8 mouse cellular contexts compared by ENCODE assay signal in genomic region chr4:147940576-147941044, GRCm38 (mm10). TPM values are rescaled to one million over a fixed set of nuclear protein-coding genes. Genes with fewer than 3 reads are reported as not detected.
DNase-seq lines count a peak whose midpoint lies in the region; ATAC-seq and TF ChIP-seq lines count a peak whose summit lies in the region.

Gene 2510039O18Rik (plus strand): TSS chr4:147940895.

- peak within 1 kb of the TSS; percentile 100 for H3K4me2 ChIP-seq in forebrain, embryonic 13.5 days
- peak within 1 kb of the TSS; percentile 99 for H3K4me2 ChIP-seq in neural tube, embryonic 15.5 days

- H3K27me3 ChIP-seq in ES-Bruce4 (ENCODE audit: control insufficient read depth, insufficient read depth, low read length, poor library complexity, severe bottlenecking), result no peaks in the 10 kb centered on the region
- H3K27me3 ChIP-seq in forebrain, embryonic 13.5 days, result peaks cover 9% of the 10 kb centered on the region; the same call in 1 of the 2 replicates
- no peaks in the 10 kb centered on the region for H3K27me3 ChIP-seq in neural tube, embryonic 15.5 days (replicated peaks)

- intact Hi-C loops in heart, postnatal 10 days (cut with DNase I), result no loop called here

- under 1% methylated on average over 34 of the region's 35 CpGs for WGBS in forebrain, embryonic 13.5 days
- 1% methylated on average over 35 of the region's 35 CpGs for WGBS in large intestine, adult 2 months
- 3% methylated on average over 23 of the region's 35 CpGs for WGBS in neural tube, embryonic 15.5 days

- peak within 1 kb of the TSS; percentile 84 for H3K4me3 ChIP-seq in ES-Bruce4 (ENCODE audit: low read depth, low read length)
- H3K4me3 ChIP-seq in forebrain, embryonic 13.5 days, result peak within 1 kb of the TSS; percentile 93
- H3K4me3 ChIP-seq in neural tube, embryonic 15.5 days (replicated peaks), result peak within 1 kb of the TSS; percentile 88

- no peak for TF ChIP-seq CTCF in ES-Bruce4 (IDR thresholded peaks at IDR 0.05; ENCODE audit: low read depth, low read length)

- no peaks in the 10 kb centered on the region for H3K9me3 ChIP-seq in ES-Bruce4 (replicated peaks; ENCODE audit: control insufficient read depth, insufficient read depth, low read length, poor library complexity, severe bottlenecking)
- H3K9me3 ChIP-seq in forebrain, embryonic 13.5 days (replicated peaks), result no peaks in the 10 kb centered on the region
- H3K9me3 ChIP-seq in neural tube, embryonic 15.5 days (replicated peaks), result no peaks in the 10 kb centered on the region

- peak; percentile 92 for DNase-seq in heart, postnatal 10 days
- DNase-seq in large intestine, adult 2 months (ENCODE audit: low read depth, low spot score), result peak; percentile 75
- DNase-seq in lung, adult 18-20 months, result peak; percentile 87 to 90
- peak; percentile 89 for DNase-seq in testis, postnatal 14 days (ENCODE audit: low spot score)

- peaks cover 6% of the 10 kb centered on the region for H3K4me1 ChIP-seq in ES-Bruce4 (ENCODE audit: control insufficient read depth, insufficient read depth, low read length)
- peaks cover 36% of the 10 kb centered on the region for H3K4me1 ChIP-seq in forebrain, embryonic 13.5 days
- peaks cover 45% of the 10 kb centered on the region for H3K4me1 ChIP-seq in neural tube, embryonic 15.5 days

- peak within 1 kb of the TSS; percentile 60 for H3K9ac ChIP-seq in ES-Bruce4 (ENCODE audit: low read depth, poor library complexity, severe bottlenecking)
- peak within 1 kb of the TSS; percentile 93 for H3K9ac ChIP-seq in forebrain, embryonic 13.5 days
- H3K9ac ChIP-seq in neural tube, embryonic 15.5 days (replicated peaks), result peak within 1 kb of the TSS; percentile 89

- no peak within 1 kb of the TSS for H3K27ac ChIP-seq in ES-Bruce4 (ENCODE audit: insufficient read depth, low read length)
- H3K27ac ChIP-seq in forebrain, embryonic 13.5 days, result peak within 1 kb of the TSS; percentile 63
- peak within 1 kb of the TSS; percentile 78 for H3K27ac ChIP-seq in neural tube, embryonic 15.5 days (replicated peaks)

- H3K36me3 ChIP-seq in ES-Bruce4 (ENCODE audit: control insufficient read depth, insufficient read depth, low read length, poor library complexity, severe bottlenecking), result no peaks in the 10 kb centered on the region
- H3K36me3 ChIP-seq in forebrain, embryonic 13.5 days (ENCODE audit: poor library complexity, severe bottlenecking), result peaks cover 28% of the 10 kb centered on the region
- H3K36me3 ChIP-seq in neural tube, embryonic 15.5 days, result peaks cover 21% of the 10 kb centered on the region

- TF ChIP-seq EP300 in ES-Bruce4 (IDR thresholded peaks at IDR 0.05; ENCODE audit: insufficient read depth, low read depth, low read length), result no peak

- peak; percentile 41; the same call in 1 of the 2 replicates for ATAC-seq in cerebellum, adult (ENCODE audit: insufficient number of reproducible peaks, low FRiP score, low TSS enrichment)
- ATAC-seq in forebrain, embryonic 13.5 days, result peak; percentile 72
- peak; percentile 63 for ATAC-seq in neural tube, embryonic 15.5 days (ENCODE audit: low FRiP score)

- TF ChIP-seq POLR2A in ES-Bruce4 (IDR thresholded peaks at IDR 0.05; ENCODE audit: insufficient read depth, low read length), result no peak

RNA-seq across cellular contexts. Expression of gene 2510039O18Rik, which starts in this region (rescaled TPM):
- 23.1 and 23.3 TPM in 2 replicates for polyA plus RNA-seq in ES-Bruce4 (2011; ENCODE audit: insufficient read depth, insufficient read length, low read depth, missing spikeins)
- 9.0 and 10.2 TPM in 2 replicates for polyA plus RNA-seq in forebrain, embryonic 13.5 days (2015; fragmentation: Nextera tagmentation; extraction: Ambion mirVana)
- total RNA-seq in heart, postnatal 10 days (2021), result 10 to 100 TPM; 47.0 to 49.5 TPM
- 83.1 and 111 TPM in 2 replicates for polyA plus RNA-seq in large intestine, adult 2 months (2012; rRNA removed)
- polyA plus RNA-seq in neural tube, embryonic 15.5 days (2015; fragmentation: Nextera tagmentation; extraction: Ambion mirVana), result 11.5 and 13.5 TPM in 2 replicates
